Mouse (Mus musculus) hindbrain, embryonic 11.5 days (tissue): ENCODE measurements at regions not wholly inside any gene's neighbourhood (a gene's known extent, or its start where the extent isn't known, plus 50 kb on each side); places are given as distances from the start of the nearest gene placed in this dataset.
A peak's percentile ranks its signal among the peaks of the same experiment; 100 is the strongest.

Experiments used
- ATAC-seq: fragments of 200-750 bp; cut with Nextera tagmentation; 2 replicates; pipeline ENCODE4 v1.8.0; 2017; ENCODE audit warnings: mild to moderate bottlenecking, moderate TSS enrichment, moderate library complexity; ENCODE audit not compliant: low FRiP score
- DNase-seq: peaks from one replicate; pipeline ENCODE4 v3.0.0-alpha.2; 2015; ENCODE audit warnings: low spot score
- H3K27ac ChIP-seq: fragments of 300-500 bp; sonication (generic); 2 replicates; pipeline ENCODE4 v1.5.1; 2014; ENCODE audit warnings: mild to moderate bottlenecking, low read depth, low read length
- H3K27me3 ChIP-seq: fragments of 300-500 bp; sonication (generic); 2 replicates; pipeline ENCODE4 v1.6.1; 2014; ENCODE audit warnings: mild to moderate bottlenecking, low read length, moderate library complexity, mixed read lengths; ENCODE audit not compliant: control insufficient read depth, insufficient read depth
- H3K36me3 ChIP-seq: fragments of 300-500 bp; sonication (generic); 2 replicates; pipeline ENCODE4 v1.6.1; 2014; ENCODE audit warnings: mild to moderate bottlenecking, low read length, moderate library complexity, mixed read lengths; ENCODE audit not compliant: control insufficient read depth, insufficient read depth
- H3K4me1 ChIP-seq: fragments of 300-500 bp; sonication (generic); replicated peaks from 2 replicates; pipeline ENCODE4 v1.6.1; 2014; ENCODE audit warnings: low read length, mixed read lengths; ENCODE audit not compliant: control insufficient read depth, insufficient read depth
- H3K4me2 ChIP-seq: fragments of 300-500 bp; sonication (generic); replicated peaks from 2 replicates; pipeline ENCODE4 v1.6.1; 2014; ENCODE audit warnings: mild to moderate bottlenecking, low read depth, low read length
- H3K4me3 ChIP-seq: fragments of 300-500 bp; sonication (generic); 2 replicates; pipeline ENCODE4 v1.5.1; 2014; ENCODE audit warnings: low read depth, low read length
- H3K9ac ChIP-seq: fragments of 300-500 bp; sonication (generic); 2 replicates; pipeline ENCODE4 v1.6.1; 2014; ENCODE audit warnings: low read depth, low read length
- H3K9me3 ChIP-seq: fragments of 300-500 bp; sonication (generic); 2 replicates; pipeline ENCODE4 v1.6.1; 2016; ENCODE audit warnings: low read length; ENCODE audit not compliant: control insufficient read depth
- WGBS: fragments of 180-500 bp; shearing (Covaris S2); extraction: QIAGEN DNeasy Blood & Tissue Kit; methylation state at CpG from one replicate; pipeline ENCODE4 v1.1.7; 2014; 5-methylcytosine and 5-hydroxymethylcytosine counted together

- 93% methylated on average over 4 of the region's 4 CpGs for WGBS
- ATAC-seq (no peak), DNase-seq (no peak)
- H3K27ac ChIP-seq: no peak overlapping the region
- H3K27me3 ChIP-seq: no peaks in the 10 kb centered on the region
- no peak overlapping the region for H3K9ac ChIP-seq
- no peaks in the 10 kb centered on the region for H3K36me3 ChIP-seq
- H3K4me1 ChIP-seq: peaks cover 2% of the 10 kb centered on the region; the same call in 1 of the 2 replicates
- no peak overlapping the region for H3K4me3 ChIP-seq
- H3K9me3 ChIP-seq: no peaks in the 10 kb centered on the region
- no peak overlapping the region for H3K4me2 ChIP-seq
These were observed 85.4 kb upstream of the Stx16 start for GRCm38 (mm10) chr2:173990664-173991063.

- H3K9me3 ChIP-seq: no peaks in the 10 kb centered on the region
- H3K4me3 ChIP-seq: no peak overlapping the region
- DNase-seq: no peak
- H3K27me3 ChIP-seq: no peaks in the 10 kb centered on the region
- ATAC-seq: no peak
- H3K4me2 ChIP-seq: no peak overlapping the region
- H3K27ac ChIP-seq: peak overlapping the region; percentile 42; the same call in 1 of the 2 replicates
- H3K36me3 ChIP-seq: no peaks in the 10 kb centered on the region
- peaks cover 2% of the 10 kb centered on the region; the same call in 1 of the 2 replicates for H3K4me1 ChIP-seq
- H3K9ac ChIP-seq: no peak overlapping the region
- 82% methylated on average over 15 of the region's 15 CpGs for WGBS
These were observed 84.7 kb upstream of the Stx16 start for GRCm38 (mm10) chr2:173991447-173991846.

- peaks cover 2% of the 10 kb centered on the region; the same call in 1 of the 2 replicates for H3K4me1 ChIP-seq
- H3K4me3 ChIP-seq: no peak overlapping the region
- 32% methylated on average over 5 of the region's 5 CpGs for WGBS
- no peak overlapping the region for H3K9ac ChIP-seq
- no peak overlapping the region for H3K4me2 ChIP-seq
- no peaks in the 10 kb centered on the region for H3K36me3 ChIP-seq
- no peaks in the 10 kb centered on the region for H3K27me3 ChIP-seq
- ATAC-seq (peak; percentile 62; the same call in 1 of the 2 replicates), DNase-seq (peak; percentile 43)
- no peak overlapping the region for H3K27ac ChIP-seq
- H3K9me3 ChIP-seq: no peaks in the 10 kb centered on the region
These were observed 84.1 kb upstream of the Stx16 start for GRCm38 (mm10) chr2:173992041-173992440.

GRCm38 (mm10) chr2:173993431-173993955 lies 82.6 kb upstream of the Stx16 start:
- Histone ChIP-seq H3K9me3 (no peaks in the 10 kb centered on the region), H3K9ac (no peak overlapping the region), H3K4me3 (no peak overlapping the region), H3K4me1 (peaks cover 2% of the 10 kb centered on the region; the same call in 1 of the 2 replicates), H3K36me3 (no peaks in the 10 kb centered on the region), H3K4me2 (no peak overlapping the region), H3K27ac (no peak overlapping the region), H3K27me3 (no peaks in the 10 kb centered on the region)
- DNase-seq: no peak
- 81% methylated on average over 5 of the region's 5 CpGs for WGBS
- ATAC-seq: no peak

GRCm38 (mm10) chr2:173994301-173995073 lies 81.6 kb upstream of the Stx16 start:
- DNase-seq (peak; percentile 52), ATAC-seq (peak; percentile 60; the same call in 1 of the 2 replicates)
- H3K9me3 ChIP-seq: no peaks in the 10 kb centered on the region
- H3K9ac ChIP-seq: no peak overlapping the region
- H3K36me3 ChIP-seq: no peaks in the 10 kb centered on the region
- H3K27ac ChIP-seq: peak overlapping the region; percentile 67
- no peak overlapping the region for H3K4me2 ChIP-seq
- no peak overlapping the region for H3K4me3 ChIP-seq
- H3K4me1 ChIP-seq: peaks cover 2% of the 10 kb centered on the region; the same call in 1 of the 2 replicates
- 45% methylated on average over 13 of the region's 13 CpGs for WGBS
- no peaks in the 10 kb centered on the region for H3K27me3 ChIP-seq

- Histone ChIP-seq H3K4me2 (no peak overlapping the region), H3K27me3 (no peaks in the 10 kb centered on the region), H3K4me1 (peaks cover 2% of the 10 kb centered on the region; the same call in 1 of the 2 replicates), H3K27ac (no peak overlapping the region), H3K9me3 (no peaks in the 10 kb centered on the region), H3K4me3 (no peak overlapping the region), H3K9ac (no peak overlapping the region), H3K36me3 (no peaks in the 10 kb centered on the region)
- ATAC-seq: no peak
- DNase-seq: no peak
- 91% methylated on average over 8 of the region's 8 CpGs for WGBS
These were observed 71.4 kb upstream of the Stx16 start for GRCm38 (mm10) chr2:174004666-174005065.

- ATAC-seq (peak; percentile 27), DNase-seq (peak; percentile 22)
- Histone ChIP-seq H3K4me3 (no peak overlapping the region), H3K27ac (peak overlapping the region; percentile 30), H3K27me3 (no peaks in the 10 kb centered on the region), H3K4me1 (peaks cover 2% of the 10 kb centered on the region; the same call in 1 of the 2 replicates), H3K4me2 (no peak overlapping the region), H3K9me3 (no peaks in the 10 kb centered on the region), H3K9ac (no peak overlapping the region), H3K36me3 (no peaks in the 10 kb centered on the region)
- 35% methylated on average over 2 of the region's 2 CpGs for WGBS
These were observed 68.1 kb upstream of the Stx16 start for GRCm38 (mm10) chr2:174007976-174008349.

GRCm38 (mm10) chr2:174008350-174009218 lies 67.5 kb upstream of the Stx16 start:
- Histone ChIP-seq H3K9me3 (no peaks in the 10 kb centered on the region), H3K27me3 (no peaks in the 10 kb centered on the region), H3K9ac (no peak overlapping the region), H3K4me2 (no peak overlapping the region), H3K27ac (peak overlapping the region; percentile 30), H3K4me3 (no peak overlapping the region), H3K4me1 (peaks cover 2% of the 10 kb centered on the region; the same call in 1 of the 2 replicates), H3K36me3 (no peaks in the 10 kb centered on the region)
- peak; percentile 68 for ATAC-seq
- WGBS: 25% methylated on average over 19 of the region's 19 CpGs
- peak; percentile 56 for DNase-seq
